Mouse (Mus musculus) limb, embryonic 11.5 days (tissue): Measurements from ENCODE around the gene Stk39. TPM values are rescaled to one million over a fixed set of nuclear protein-coding genes. Genes with fewer than 3 reads are reported as not detected.
A peak's percentile ranks its signal among the peaks of the same experiment; 100 is the strongest.

Experiments used
- ATAC-seq: fragments of 200-750 bp; cut with Nextera tagmentation; 2 replicates; pipeline ENCODE4 v1.8.0; 2017; ENCODE audit warnings: low read depth; ENCODE audit not compliant: insufficient number of reproducible peaks, low FRiP score, low TSS enrichment
- DNase-seq: peaks from one replicate; pipeline ENCODE4 v3.0.0-alpha.2; 2015; ENCODE audit warnings: low spot score
- H3K27ac ChIP-seq: fragments of 300-500 bp; sonication (generic); replicated peaks from 2 replicates; pipeline ENCODE4 v1.5.1; 2014; ENCODE audit warnings: low read depth, mild to moderate bottlenecking, low read length
- H3K27me3 ChIP-seq: fragments of 300-500 bp; sonication (generic); 2 replicates; pipeline ENCODE4 v1.6.1; 2014; ENCODE audit warnings: mild to moderate bottlenecking, low read length, mixed read lengths; ENCODE audit not compliant: control insufficient read depth, insufficient read depth
- H3K36me3 ChIP-seq: fragments of 300-500 bp; sonication (generic); 2 replicates; pipeline ENCODE4 v1.6.1; 2014; ENCODE audit warnings: mild to moderate bottlenecking, low read length, moderate library complexity, mixed read lengths; ENCODE audit not compliant: control insufficient read depth, insufficient read depth
- H3K4me1 ChIP-seq: fragments of 300-500 bp; sonication (generic); 2 replicates; pipeline ENCODE4 v1.6.1; 2014; ENCODE audit warnings: low read length, mixed read lengths; ENCODE audit not compliant: control insufficient read depth, insufficient read depth
- H3K4me2 ChIP-seq: fragments of 300-500 bp; sonication (generic); 2 replicates; pipeline ENCODE4 v1.6.1; 2014; ENCODE audit warnings: low read depth, mild to moderate bottlenecking, moderate library complexity; ENCODE audit not compliant: severe bottlenecking
- H3K4me3 ChIP-seq: fragments of 300-500 bp; sonication (generic); 2 replicates; pipeline ENCODE4 v1.5.1; 2014; ENCODE audit warnings: low read depth, low read length
- H3K9ac ChIP-seq: fragments of 300-500 bp; sonication (generic); 2 replicates; pipeline ENCODE4 v1.6.1; 2014; ENCODE audit warnings: mild to moderate bottlenecking, low read length
- H3K9me3 ChIP-seq: fragments of 300-500 bp; sonication (generic); 2 replicates; pipeline ENCODE4 v1.6.1; 2016; ENCODE audit warnings: low read length; ENCODE audit not compliant: control insufficient read depth
- WGBS: fragments of 180-500 bp; shearing (Covaris S2); extraction: QIAGEN DNeasy Blood & Tissue Kit; methylation state at CpG from one replicate; pipeline ENCODE4 v1.1.7; 2014; 5-methylcytosine and 5-hydroxymethylcytosine counted together
- polyA plus RNA-seq: library from polyadenylated mRNA; unstranded; fragments of >200 nt; fragmentation: Nextera tagmentation; extraction: Ambion mirVana; gene quantifications from 2 replicates; pipeline ENCODE4 v1.2.1, GENCODE M21; 2014

Gene Stk39
- 22.3 and 25.3 TPM in 2 replicates for polyA plus RNA-seq

- H3K4me2 ChIP-seq, result peak within 1 kb of the TSS; percentile 89
- WGBS, result under 1% methylated on average over 54 of the region's 99 CpGs
Measured at GRCm38 (mm10) chr2:68471759-68472550, at the start of gene Stk39. Gene Stk39 (minus strand): TSS chr2:68472268.

GRCm38 (mm10) chr2:68515409-68515808 lies 43.3 kb upstream of the Stk39 start:
- ATAC-seq (no peak), DNase-seq (no peak)
- Histone ChIP-seq H3K9ac (no peak overlapping the region), H3K27me3 (no peaks in the 10 kb centered on the region), H3K4me1 (no peaks in the 10 kb centered on the region), H3K4me3 (no peak overlapping the region), H3K27ac (no peak overlapping the region), H3K9me3 (no peaks in the 10 kb centered on the region), H3K36me3 (no peaks in the 10 kb centered on the region), H3K4me2 (no peak overlapping the region)
- WGBS, result 75% methylated on average over 2 of the region's 2 CpGs

More at GRCm38 (mm10) chr2:68471759-68472550, at the start of gene Stk39:
- H3K9me3 ChIP-seq, result no peaks in the 10 kb centered on the region
- peak within 1 kb of the TSS; percentile 87 for H3K9ac ChIP-seq
- peak within 1 kb of the TSS; percentile 66 for H3K27ac ChIP-seq
- peak; percentile 87 for DNase-seq
- peak; percentile 86 for ATAC-seq
- H3K27me3 ChIP-seq, result no peaks in the 10 kb centered on the region
- no peaks in the 10 kb centered on the region for H3K36me3 ChIP-seq
- peaks cover 12% of the 10 kb centered on the region for H3K4me1 ChIP-seq
- peak within 1 kb of the TSS; percentile 89 for H3K4me3 ChIP-seq

GRCm38 (mm10) chr2:68503202-68503601 lies 31.1 kb upstream of the Stk39 start:
- DNase-seq (no peak), ATAC-seq (no peak)
- Histone ChIP-seq H3K27me3 (no peaks in the 10 kb centered on the region), H3K4me2 (no peak overlapping the region), H3K36me3 (no peaks in the 10 kb centered on the region), H3K9ac (no peak overlapping the region), H3K4me1 (no peaks in the 10 kb centered on the region), H3K27ac (no peak overlapping the region), H3K9me3 (no peaks in the 10 kb centered on the region), H3K4me3 (no peak overlapping the region)
- WGBS, result 53% methylated on average over 2 of the region's 2 CpGs

GRCm38 (mm10) chr2:68502734-68503133 lies 30.7 kb upstream of the Stk39 start:
- Histone ChIP-seq H3K36me3 (no peaks in the 10 kb centered on the region), H3K27ac (no peak overlapping the region), H3K4me1 (no peaks in the 10 kb centered on the region), H3K4me2 (no peak overlapping the region), H3K9ac (no peak overlapping the region), H3K4me3 (no peak overlapping the region), H3K9me3 (no peaks in the 10 kb centered on the region), H3K27me3 (no peaks in the 10 kb centered on the region)
- ATAC-seq, result no peak
- no peak for DNase-seq
- WGBS, result 37% methylated on average over 4 of the region's 4 CpGs

GRCm38 (mm10) chr2:68502236-68502635 lies 30.2 kb upstream of the Stk39 start:
- no peaks in the 10 kb centered on the region for H3K36me3 ChIP-seq
- no peak overlapping the region for H3K4me3 ChIP-seq
- no peaks in the 10 kb centered on the region for H3K9me3 ChIP-seq
- WGBS, result 32% methylated on average over 2 of the region's 2 CpGs
- DNase-seq, result no peak
- H3K9ac ChIP-seq, result no peak overlapping the region
- no peak overlapping the region for H3K27ac ChIP-seq
- no peak for ATAC-seq
- no peak overlapping the region for H3K4me2 ChIP-seq
- no peaks in the 10 kb centered on the region for H3K27me3 ChIP-seq
- H3K4me1 ChIP-seq, result no peaks in the 10 kb centered on the region

- WGBS, result 90% methylated on average over 4 of the region's 4 CpGs
- Histone ChIP-seq H3K9ac (no peak overlapping the region), H3K4me2 (no peak overlapping the region), H3K27ac (no peak overlapping the region), H3K36me3 (no peaks in the 10 kb centered on the region), H3K27me3 (no peaks in the 10 kb centered on the region), H3K4me1 (no peaks in the 10 kb centered on the region), H3K9me3 (no peaks in the 10 kb centered on the region), H3K4me3 (no peak overlapping the region)
- DNase-seq (no peak), ATAC-seq (no peak)
Measured at GRCm38 (mm10) chr2:68486275-68486674, 14.2 kb upstream of the Stk39 start.

- no peaks in the 10 kb centered on the region for H3K36me3 ChIP-seq
- no peak for DNase-seq
- 40% methylated on average over 4 of the region's 4 CpGs for WGBS
Measured at GRCm38 (mm10) chr2:68485141-68485540, 13.1 kb upstream of the Stk39 start.

GRCm38 (mm10) chr2:68482896-68483295 lies 10.8 kb upstream of the Stk39 start:
- Histone ChIP-seq H3K4me3 (no peak overlapping the region), H3K9ac (no peak overlapping the region), H3K36me3 (no peaks in the 10 kb centered on the region), H3K4me2 (no peak overlapping the region), H3K27ac (no peak overlapping the region), H3K9me3 (no peaks in the 10 kb centered on the region), H3K27me3 (no peaks in the 10 kb centered on the region), H3K4me1 (no peaks in the 10 kb centered on the region)
- ATAC-seq (no peak), DNase-seq (no peak)
- 89% methylated on average over 5 of the region's 5 CpGs for WGBS

More at GRCm38 (mm10) chr2:68485141-68485540, 13.1 kb upstream of the Stk39 start:
- ATAC-seq, result no peak
- Histone ChIP-seq H3K4me2 (no peak overlapping the region), H3K9ac (no peak overlapping the region), H3K4me1 (no peaks in the 10 kb centered on the region), H3K9me3 (no peaks in the 10 kb centered on the region), H3K27me3 (no peaks in the 10 kb centered on the region), H3K4me3 (no peak overlapping the region), H3K27ac (no peak overlapping the region)
